Mouse (Mus musculus): Measurements from ENCODE around the gene Bzw1. TPM values are rescaled to one million over a fixed set of nuclear protein-coding genes. Genes with fewer than 3 reads are reported as not detected.
A peak's percentile ranks its signal among the peaks of the same experiment; 100 is the strongest.
"Not testable (repeated sequence)": the region's sequence is repeated elsewhere in the genome, so short reads cannot be mapped to it uniquely, and the experiment has no call there.

Bzw1 gene
- polyA plus RNA-seq (2012; ENCODE audit: insufficient read depth, insufficient read length, missing spikeins) = 91.7 and 147 TPM in 2 replicates

- H3K4me1 ChIP-seq (ENCODE audit: control insufficient read depth, insufficient read depth, insufficient read length, low read length) = peaks cover 3% of the 10 kb centered on the region; the same call in 1 of the 2 replicates
- H3K27ac ChIP-seq (replicated peaks; ENCODE audit: low read depth, low read length) = peak within 1 kb of the TSS; percentile 97
- peak within 1 kb of the TSS; percentile 97 for H3K4me3 ChIP-seq (ENCODE audit: insufficient read depth, low read depth, low read length)
Observed at GRCm38 (mm10) chr1:58392652-58393283, at the start of gene Bzw1. Gene Bzw1 (plus strand): TSS chr1:58392898.

DNA sequence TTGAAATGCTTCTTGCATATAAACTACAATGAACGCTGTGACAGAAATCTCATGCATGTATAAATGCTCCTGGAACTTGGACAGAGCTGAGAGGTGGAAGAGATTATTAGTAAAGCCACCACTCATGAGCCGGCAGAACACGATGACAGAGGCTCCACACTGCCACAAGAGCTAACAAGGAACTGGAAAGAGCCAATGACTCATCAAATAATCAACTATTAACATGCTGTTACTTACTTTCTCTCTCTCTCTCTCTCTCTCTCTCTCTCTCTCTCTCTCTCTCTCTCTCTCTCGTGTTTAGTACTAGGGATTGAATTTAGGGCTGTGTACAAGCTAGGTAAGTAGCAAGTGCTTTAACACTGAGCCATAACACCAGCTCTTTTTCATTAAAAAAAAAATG, 48.8 kb upstream of the Bzw1 start:
- no peak overlapping the region for H3K27ac ChIP-seq (replicated peaks; ENCODE audit: low read depth, low read length)
- H3K4me3 ChIP-seq (ENCODE audit: insufficient read depth, low read depth, low read length) = no peak overlapping the region
- H3K4me1 ChIP-seq (ENCODE audit: control insufficient read depth, insufficient read depth, insufficient read length, low read length) = peaks cover 3% of the 10 kb centered on the region; the same call in 1 of the 2 replicates

DNA sequence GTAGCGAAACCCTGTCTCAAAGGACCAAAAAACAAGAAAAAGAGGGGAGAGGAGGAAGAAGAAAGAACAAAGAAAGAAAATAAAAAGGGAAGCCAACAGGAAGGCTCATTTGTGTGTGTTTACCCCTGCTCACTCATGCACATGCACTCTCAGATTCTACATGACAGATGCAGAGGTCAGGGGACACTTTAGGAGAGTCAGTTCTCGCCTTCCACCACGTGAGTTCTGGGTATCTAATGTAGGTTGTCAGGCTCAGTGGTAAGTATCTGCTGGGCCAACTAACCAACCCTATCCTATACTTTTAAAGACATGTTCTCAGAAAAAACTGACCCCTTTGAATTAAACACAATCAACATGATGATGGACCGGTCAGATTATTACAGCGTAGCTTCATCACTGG, 48.1 kb upstream of the Bzw1 start:
- H3K27ac ChIP-seq (replicated peaks; ENCODE audit: low read depth, low read length) = no peak overlapping the region
- peaks cover 3% of the 10 kb centered on the region; the same call in 1 of the 2 replicates for H3K4me1 ChIP-seq (ENCODE audit: control insufficient read depth, insufficient read depth, insufficient read length, low read length)
- no peak overlapping the region for H3K4me3 ChIP-seq (ENCODE audit: insufficient read depth, low read depth, low read length)

- H3K27ac ChIP-seq (replicated peaks; ENCODE audit: low read depth, low read length) = no peak overlapping the region
- peaks cover 3% of the 10 kb centered on the region; the same call in 1 of the 2 replicates for H3K4me1 ChIP-seq (ENCODE audit: control insufficient read depth, insufficient read depth, insufficient read length, low read length)
Observed at GRCm38 (mm10) chr1:58346159-58346558, 46.5 kb upstream of the Bzw1 start.

DNA sequence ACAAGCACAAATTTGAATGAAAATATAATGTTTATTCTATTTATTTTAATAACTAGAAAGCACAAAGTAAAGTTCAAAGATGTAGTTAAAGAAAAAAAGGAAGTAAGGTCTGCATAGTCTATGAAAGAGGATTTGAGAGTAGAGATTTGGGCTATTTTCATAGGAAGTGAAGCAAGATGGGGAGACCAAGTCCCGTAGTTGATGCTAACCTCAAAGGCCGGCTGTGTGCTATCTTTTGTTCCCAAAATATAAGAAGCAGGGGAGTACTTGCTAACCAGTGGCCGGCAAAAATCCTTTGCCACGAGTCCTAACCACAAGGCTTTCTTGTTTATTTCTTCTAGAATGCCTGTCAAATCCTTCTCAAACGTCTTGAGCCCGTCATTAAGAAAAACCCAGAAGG, 44.0 kb upstream of the Bzw1 start:
- Histone ChIP-seq H3K27ac (replicated peaks; ENCODE audit: low read depth, low read length) (no peak overlapping the region), H3K4me3 (ENCODE audit: insufficient read depth, low read depth, low read length) (no peak overlapping the region), H3K4me1 (ENCODE audit: control insufficient read depth, insufficient read depth, insufficient read length, low read length) (no peaks in the 10 kb centered on the region)

More at GRCm38 (mm10) chr1:58346159-58346558, 46.5 kb upstream of the Bzw1 start:
- H3K4me3 ChIP-seq (ENCODE audit: insufficient read depth, low read depth, low read length) = no peak overlapping the region

- no peaks in the 10 kb centered on the region for H3K4me1 ChIP-seq (ENCODE audit: control insufficient read depth, insufficient read depth, insufficient read length, low read length)
- no peak overlapping the region for H3K4me3 ChIP-seq (ENCODE audit: insufficient read depth, low read depth, low read length)
- no peak overlapping the region for H3K27ac ChIP-seq (replicated peaks; ENCODE audit: low read depth, low read length)
Observed at GRCm38 (mm10) chr1:58353238-58353893, 39.3 kb upstream of the Bzw1 start.

GRCm38 (mm10) chr1:58358958-58359901, 33.5 kb upstream of the Bzw1 start:
- Histone ChIP-seq H3K4me1 (ENCODE audit: control insufficient read depth, insufficient read depth, insufficient read length, low read length) (no peaks in the 10 kb centered on the region), H3K4me3 (ENCODE audit: insufficient read depth, low read depth, low read length) (no peak overlapping the region), H3K27ac (replicated peaks; ENCODE audit: low read depth, low read length) (no peak overlapping the region)

DNA sequence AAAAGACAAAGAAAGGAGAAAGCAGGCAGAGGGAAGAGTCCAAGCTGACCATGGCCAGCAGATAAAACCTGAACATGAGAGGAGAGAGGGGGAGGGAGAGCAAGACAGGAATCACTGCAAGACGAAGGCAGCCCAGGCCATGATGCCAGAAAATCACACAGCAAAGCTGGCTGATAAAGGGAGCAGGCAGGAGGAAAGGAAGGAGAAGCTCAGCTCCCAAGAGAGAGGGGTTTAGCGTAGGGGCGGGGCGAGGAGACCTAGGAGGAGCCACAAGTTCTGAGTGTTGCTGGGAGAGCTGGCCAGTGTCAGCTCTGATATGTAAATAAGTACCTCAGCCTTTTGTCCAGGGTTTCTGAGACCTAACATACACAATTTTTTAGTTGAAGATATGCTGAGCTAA, 30.4 kb upstream of the Bzw1 start:
- no peaks in the 10 kb centered on the region for H3K4me1 ChIP-seq (ENCODE audit: control insufficient read depth, insufficient read depth, insufficient read length, low read length)
- H3K4me3 ChIP-seq (ENCODE audit: insufficient read depth, low read depth, low read length) = no peak overlapping the region
- H3K27ac ChIP-seq (replicated peaks; ENCODE audit: low read depth, low read length) = no peak overlapping the region

GRCm38 (mm10) chr1:58364551-58364950, 28.1 kb upstream of the Bzw1 start:
- no peaks in the 10 kb centered on the region for H3K4me1 ChIP-seq (ENCODE audit: control insufficient read depth, insufficient read depth, insufficient read length, low read length)
- no peak overlapping the region for H3K4me3 ChIP-seq (ENCODE audit: insufficient read depth, low read depth, low read length)

GRCm38 (mm10) chr1:58365829-58366228, 26.9 kb upstream of the Bzw1 start:
- Histone ChIP-seq H3K4me1 (ENCODE audit: control insufficient read depth, insufficient read depth, insufficient read length, low read length) (no peaks in the 10 kb centered on the region), H3K4me3 (ENCODE audit: insufficient read depth, low read depth, low read length) (no peak overlapping the region), H3K27ac (replicated peaks; ENCODE audit: low read depth, low read length) (no peak overlapping the region)

More at GRCm38 (mm10) chr1:58364551-58364950, 28.1 kb upstream of the Bzw1 start:
- no peak overlapping the region for H3K27ac ChIP-seq (replicated peaks; ENCODE audit: low read depth, low read length)

GRCm38 (mm10) chr1:58366737-58367471, 25.8 kb upstream of the Bzw1 start:
- Histone ChIP-seq H3K27ac (replicated peaks; ENCODE audit: low read depth, low read length) (no peak overlapping the region), H3K4me1 (ENCODE audit: control insufficient read depth, insufficient read depth, insufficient read length, low read length) (no peaks in the 10 kb centered on the region), H3K4me3 (ENCODE audit: insufficient read depth, low read depth, low read length) (no peak overlapping the region)

DNA sequence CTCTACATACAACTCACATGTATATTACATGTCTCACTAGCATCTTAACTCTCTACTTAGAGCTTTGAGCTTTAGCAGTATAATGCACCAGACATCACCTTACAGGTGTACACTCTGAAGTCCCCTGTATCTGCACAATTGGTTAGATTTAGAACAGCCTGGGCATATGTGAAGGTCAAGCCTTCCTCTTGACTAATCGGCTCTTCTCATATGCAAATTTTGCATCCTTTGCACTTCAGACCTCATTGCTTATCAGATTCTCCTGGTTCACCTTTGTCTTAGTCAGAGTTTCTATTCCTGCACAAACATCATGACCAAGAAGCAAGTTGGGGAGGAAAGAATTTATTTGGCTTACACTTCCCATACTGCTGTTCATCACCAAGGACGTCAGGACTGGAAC, 23.0 kb upstream of the Bzw1 start:
- H3K4me1 ChIP-seq (ENCODE audit: control insufficient read depth, insufficient read depth, insufficient read length, low read length) = no peaks in the 10 kb centered on the region
- no peak overlapping the region for H3K27ac ChIP-seq (replicated peaks; ENCODE audit: low read depth, low read length)
- H3K4me3 ChIP-seq (ENCODE audit: insufficient read depth, low read depth, low read length) = no peak overlapping the region

DNA sequence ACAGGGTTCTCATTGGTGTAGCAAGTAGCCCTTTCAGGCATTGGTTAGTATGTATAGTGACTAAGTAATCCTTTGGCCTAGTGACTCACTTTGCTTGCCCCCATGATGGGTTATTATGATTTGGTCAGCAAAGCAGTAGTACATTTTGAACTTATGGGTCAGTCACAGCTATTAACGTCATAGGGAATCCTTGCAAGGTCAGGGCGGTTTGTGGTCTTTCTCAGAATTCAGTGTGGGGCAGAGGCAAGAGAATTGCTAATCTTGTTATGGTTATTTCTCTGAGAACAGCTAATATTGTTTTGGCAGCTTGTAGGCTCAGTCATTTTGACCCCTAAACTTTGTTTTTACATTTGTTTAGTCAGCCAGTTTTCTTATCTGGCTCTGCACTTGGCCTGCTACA, 18.4 kb upstream of the Bzw1 start:
- not testable (repeated sequence) for H3K4me1 ChIP-seq (ENCODE audit: control insufficient read depth, insufficient read depth, insufficient read length, low read length); H3K27ac ChIP-seq (replicated peaks; ENCODE audit: low read depth, low read length); H3K4me3 ChIP-seq (ENCODE audit: insufficient read depth, low read depth, low read length)

- H3K27ac ChIP-seq (replicated peaks; ENCODE audit: low read depth, low read length) = no peak overlapping the region
- no peaks in the 10 kb centered on the region for H3K4me1 ChIP-seq (ENCODE audit: control insufficient read depth, insufficient read depth, insufficient read length, low read length)
- H3K4me3 ChIP-seq (ENCODE audit: insufficient read depth, low read depth, low read length) = no peak overlapping the region
Observed at GRCm38 (mm10) chr1:58375574-58376147, 17.0 kb upstream of the Bzw1 start.
